Mouse (Mus musculus) T-cell, adult 2 months (primary cell): ENCODE data around the gene F5.
A peak's percentile ranks its signal among the peaks of the same experiment; 100 is the strongest.

Experiments used
- DNase-seq: peaks from one replicate; pipeline ENCODE4 v3.0.0; 2022; ENCODE audit warnings: low spot score

F5 gene

DNA sequence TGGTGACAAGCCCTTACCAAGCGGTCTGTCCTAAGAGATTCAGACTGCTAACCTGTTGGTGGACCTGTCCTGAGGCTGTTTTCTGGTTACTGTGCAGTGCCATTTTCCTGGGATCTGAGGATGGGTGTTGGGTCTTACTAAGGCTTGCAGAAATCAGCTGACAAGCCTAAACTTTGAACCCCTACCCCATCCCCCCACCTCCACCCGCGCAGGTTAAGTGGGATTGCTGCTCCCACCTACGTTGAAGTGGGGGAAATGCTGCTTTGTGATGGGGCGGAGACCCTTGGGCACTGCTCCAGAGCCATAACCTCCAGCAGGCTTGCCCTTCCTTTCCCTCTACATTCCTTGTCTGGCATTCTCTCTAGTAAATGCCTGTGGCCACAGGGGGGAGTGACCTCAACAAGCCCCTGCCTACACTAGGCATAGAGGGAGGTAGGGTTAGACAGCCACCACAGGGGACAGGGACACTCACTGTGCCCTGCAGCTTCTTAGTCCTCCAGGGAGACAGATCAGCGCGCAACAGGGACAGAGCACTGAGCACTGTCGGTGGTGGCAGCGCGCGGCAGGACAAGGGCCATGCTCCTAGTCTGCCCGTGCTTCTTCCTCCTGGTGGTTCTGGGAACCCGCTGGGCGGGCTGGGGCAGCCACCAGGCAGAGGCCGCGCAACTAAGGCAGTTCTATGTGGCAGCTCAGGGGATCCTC lies at the start of gene F5:
Gene F5 (plus strand): TSS at position 452 of the 702 bp plus-strand sequence.
- no peak for DNase-seq

DNA sequence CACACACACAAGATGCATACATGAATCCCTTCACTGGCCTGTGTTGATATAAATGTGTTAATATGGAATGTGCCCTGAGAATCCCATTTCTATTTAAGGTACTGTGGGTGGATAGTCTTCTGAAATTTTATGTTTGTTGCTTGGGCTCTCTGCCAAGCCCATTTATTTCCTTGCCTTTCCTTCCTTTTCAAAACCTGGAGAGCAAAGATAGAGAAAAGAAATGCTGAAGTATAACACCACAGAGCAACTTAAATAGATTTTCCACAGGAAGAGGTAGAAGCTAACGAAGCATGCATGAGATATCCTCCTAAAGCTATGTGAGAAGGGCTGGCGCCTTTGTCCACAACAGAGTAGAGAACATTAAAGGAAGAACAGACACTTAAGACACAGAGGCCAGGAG lies 41.9 kb upstream of the F5 start:
- no peak for DNase-seq

- DNase-seq: no peak
Measured at GRCm38 (mm10) chr1:164110591-164111329, 40.9 kb upstream of the F5 start.

GRCm38 (mm10) chr1:164114280-164114679 lies 37.4 kb upstream of the F5 start:
- no peak for DNase-seq

DNA sequence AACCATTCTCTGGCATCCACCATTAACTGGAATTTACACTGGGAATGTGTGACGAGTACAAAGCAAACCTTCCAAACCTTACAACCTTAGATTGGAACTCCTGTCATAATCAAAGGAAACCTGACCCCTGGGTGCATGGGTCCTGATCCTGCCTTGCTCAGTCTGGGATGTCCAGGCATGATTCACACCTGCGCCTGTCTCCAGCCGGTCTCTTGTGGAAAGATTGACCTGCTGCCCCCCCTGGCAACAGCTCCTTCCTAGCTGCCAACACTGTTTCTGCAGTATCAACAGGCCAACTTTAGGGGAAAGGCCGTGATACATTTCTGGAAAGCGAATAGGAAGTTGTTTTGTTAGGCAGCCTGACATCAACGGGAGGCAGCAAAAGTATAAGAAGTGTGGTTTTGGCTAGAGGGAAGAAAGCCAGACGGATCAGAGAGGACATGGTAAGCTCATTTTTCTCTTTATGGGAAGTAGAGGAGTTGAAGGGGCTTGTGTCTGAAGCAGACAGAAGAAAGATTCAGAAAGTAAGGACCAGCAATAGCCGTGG lies 36.6 kb upstream of the F5 start, which contains the start of gene Selp:
Gene Selp (plus strand): TSS at position 318 of the 547 bp plus-strand sequence.
- DNase-seq: no peak

GRCm38 (mm10) chr1:164115647-164116046 lies 36.0 kb upstream of the F5 start:
- DNase-seq: no peak

DNA sequence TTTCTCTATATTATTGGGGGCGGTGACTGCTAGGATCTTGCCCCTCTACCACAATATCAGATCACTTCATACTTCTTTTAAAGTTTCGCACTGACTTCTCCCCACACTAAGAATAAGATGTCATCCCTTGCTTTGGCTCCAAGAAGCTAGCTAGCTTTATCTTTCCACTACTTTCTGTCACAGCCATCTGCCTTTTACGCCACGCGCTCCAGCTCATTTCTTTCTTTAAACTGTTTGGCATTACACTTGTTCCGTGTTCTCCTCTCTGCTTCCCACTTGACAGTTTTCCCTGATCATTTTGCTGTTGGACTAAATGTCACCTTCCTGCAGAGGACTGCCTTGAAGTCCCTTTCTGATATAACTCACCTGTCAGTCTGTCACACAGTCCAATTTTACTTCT lies 33.8 kb upstream of the F5 start:
- DNase-seq: no peak

- no peak for DNase-seq
Measured at GRCm38 (mm10) chr1:164119892-164120776, 31.5 kb upstream of the F5 start.

DNA sequence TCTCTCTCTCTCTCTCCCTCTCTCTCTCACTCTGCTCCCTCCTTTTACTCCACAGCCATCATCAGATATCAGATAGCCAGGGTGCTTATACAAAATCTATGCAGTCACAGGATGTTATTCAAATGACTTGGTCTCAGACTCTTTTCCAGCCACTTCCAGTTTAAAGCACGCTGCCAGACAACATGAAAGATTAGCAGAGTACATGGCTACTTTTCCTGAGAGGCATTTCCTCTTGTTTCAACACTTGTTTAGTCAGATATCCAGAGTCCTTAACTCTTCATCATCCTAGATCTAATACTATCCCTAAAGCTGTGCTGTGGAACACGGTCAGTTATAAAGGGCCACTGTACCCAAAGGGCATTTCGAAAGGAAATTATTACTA lies 30.9 kb upstream of the F5 start:
- no peak for DNase-seq

GRCm38 (mm10) chr1:164123836-164124235 lies 27.8 kb upstream of the F5 start:
- no peak for DNase-seq

GRCm38 (mm10) chr1:164130013-164130412 lies 21.6 kb upstream of the F5 start:
- no peak for DNase-seq

- no peak for DNase-seq
Measured at GRCm38 (mm10) chr1:164132609-164133008, 19.0 kb upstream of the F5 start.

DNA sequence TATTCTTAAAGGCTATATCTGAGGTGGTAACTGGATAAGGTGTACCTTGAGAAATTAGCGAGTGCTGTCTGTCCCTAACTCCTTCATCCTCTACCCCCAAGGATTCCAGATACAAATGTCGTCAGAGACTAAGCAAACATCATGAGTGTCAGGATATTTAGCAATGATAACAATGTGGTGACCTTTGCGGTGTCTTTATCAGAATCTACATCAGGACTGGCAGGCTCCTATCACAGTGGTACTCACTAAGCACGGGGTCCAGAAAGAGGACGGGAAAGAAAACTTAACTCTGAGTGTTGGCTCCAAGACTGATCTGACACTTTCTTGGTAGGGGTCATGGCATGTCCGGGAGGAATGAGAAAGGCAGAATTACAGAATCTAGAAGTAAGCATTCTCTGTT lies 17.5 kb upstream of the F5 start:
- DNase-seq: no peak

DNA sequence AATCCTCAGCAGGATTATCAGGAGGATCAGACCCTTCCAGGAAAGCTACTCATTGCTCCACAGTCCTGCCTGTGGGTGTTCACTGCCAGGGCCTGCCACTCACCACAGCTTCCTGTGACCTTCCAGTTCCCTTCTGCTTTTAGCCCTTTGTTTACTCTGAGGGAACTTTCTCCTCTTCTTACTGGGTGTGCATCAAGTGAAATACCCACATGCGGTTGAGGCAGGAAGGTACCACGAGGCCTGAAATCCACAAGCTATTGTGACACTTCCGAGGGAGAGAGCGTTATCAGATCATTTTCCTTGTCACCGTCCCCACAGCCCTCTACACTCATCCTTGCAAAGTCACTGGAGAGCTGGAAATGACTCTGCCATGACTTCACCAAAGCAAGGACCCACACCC lies 16.3 kb upstream of the F5 start:
- DNase-seq: peak; percentile 86

DNA sequence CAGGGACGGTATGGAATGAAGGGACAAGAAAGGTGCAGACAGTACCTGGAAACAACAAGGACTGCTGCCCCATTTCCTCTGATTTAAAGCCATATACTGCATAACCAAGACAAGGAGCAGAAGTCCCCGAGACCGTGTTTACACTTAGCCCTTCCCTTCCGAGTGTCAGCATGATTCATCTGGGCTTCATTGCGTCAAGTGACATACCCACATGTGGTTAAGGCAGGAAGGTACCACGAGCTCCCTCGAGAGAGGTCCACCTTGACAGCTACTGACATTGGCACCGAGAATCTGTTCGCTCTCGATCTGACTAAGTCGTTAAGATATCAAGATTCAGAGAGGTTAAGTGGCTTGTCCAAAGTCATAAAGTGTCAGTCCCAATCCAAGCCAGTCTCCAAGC lies 15.7 kb upstream of the F5 start:
- DNase-seq: peak; percentile 92

- DNase-seq: peak; percentile 22
Measured at GRCm38 (mm10) chr1:164136636-164137035, 15.0 kb upstream of the F5 start.

- peak; percentile 86 for DNase-seq
Measured at GRCm38 (mm10) chr1:164138365-164139130, 13.1 kb upstream of the F5 start.

DNA sequence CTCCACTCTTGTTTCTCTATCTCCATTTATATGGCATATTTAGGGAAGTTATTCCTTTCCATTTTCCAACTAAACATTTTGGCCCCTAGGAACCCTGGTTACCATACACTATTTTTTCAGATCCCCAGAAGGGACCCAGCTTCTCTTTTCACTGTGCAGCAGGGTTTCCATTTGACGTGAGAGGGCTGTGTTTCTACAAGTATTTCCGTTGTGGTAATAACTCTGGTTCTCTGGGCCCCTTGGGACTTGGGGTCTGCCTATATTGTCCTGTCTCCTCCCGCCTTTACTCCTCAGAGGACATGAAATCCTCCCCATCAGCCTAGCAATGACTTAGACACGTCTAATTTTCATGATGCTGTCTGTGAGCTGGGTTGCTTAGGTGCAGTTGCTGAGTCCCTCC lies 12.2 kb upstream of the F5 start:
- no peak for DNase-seq

- DNase-seq: peak; percentile 60
Measured at GRCm38 (mm10) chr1:164149083-164149482, 2.6 kb upstream of the F5 start.

GRCm38 (mm10) chr1:164152836-164153235 lies 1.2 kb downstream of the F5 start:
- DNase-seq: no peak

DNA sequence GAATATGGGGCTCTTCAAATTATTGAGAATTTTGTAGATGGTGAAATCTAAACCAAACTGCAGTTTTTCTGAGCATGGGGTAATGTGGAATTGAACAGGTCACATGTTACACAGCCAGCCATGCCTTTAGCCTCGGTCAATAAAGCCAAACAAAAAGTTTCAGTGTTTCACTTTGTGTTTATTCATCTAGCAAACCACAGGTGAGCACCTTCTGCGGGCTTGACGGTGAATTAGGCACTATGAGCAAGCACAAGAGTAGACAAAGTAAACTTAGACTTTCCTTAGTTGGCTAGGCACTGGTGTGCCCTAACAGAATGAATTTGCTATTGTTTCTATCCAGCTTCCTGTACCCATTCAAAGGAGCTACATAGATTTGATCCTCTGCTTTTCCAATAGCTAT lies 3.3 kb downstream of the F5 start:
- no peak for DNase-seq

- no peak for DNase-seq
Measured at GRCm38 (mm10) chr1:164158571-164158970, 6.9 kb downstream of the F5 start.
